Mouse (Mus musculus): ENCODE results near the gene Ncapd3.
A peak's percentile ranks its signal among the peaks of the same experiment; 100 is the strongest.

The Ncapd3 gene

GRCm38 (mm10) chr9:27029828-27030762 lies at the start of gene Ncapd3, which contains the start of gene Vps26b:
Ncapd3 (plus strand) TSS chr9:27030175.
Vps26b (minus strand) TSS chr9:27030065.
- DNase-seq (ENCODE audit: low spot score in 2 of 2) = peak; percentile 94 to 95

- no peak for DNase-seq (ENCODE audit: low spot score in 2 of 2)
Observed at GRCm38 (mm10) chr9:26985090-26985613, 44.8 kb upstream of the Ncapd3 start.

- DNase-seq (ENCODE audit: low spot score in 2 of 2) = no peak
Observed at GRCm38 (mm10) chr9:26985668-26986277, 44.2 kb upstream of the Ncapd3 start.

- no peak for DNase-seq (ENCODE audit: low spot score in 2 of 2)
Observed at GRCm38 (mm10) chr9:26990181-26990580, 39.8 kb upstream of the Ncapd3 start.

GRCm38 (mm10) chr9:26993118-26993517 lies 36.9 kb upstream of the Ncapd3 start:
- DNase-seq (ENCODE audit: low spot score in 2 of 2) = no peak

GRCm38 (mm10) chr9:26993900-26994299 lies 36.1 kb upstream of the Ncapd3 start:
- DNase-seq (ENCODE audit: low spot score in 2 of 2) = no peak

- no peak for DNase-seq (ENCODE audit: low spot score in 2 of 2)
Observed at GRCm38 (mm10) chr9:26997062-26997461, 32.9 kb upstream of the Ncapd3 start.

GRCm38 (mm10) chr9:26997501-26997900 lies 32.5 kb upstream of the Ncapd3 start:
- no peak for DNase-seq (ENCODE audit: low spot score in 2 of 2)

GRCm38 (mm10) chr9:26998669-26999460 lies 31.1 kb upstream of the Ncapd3 start:
- no peak for DNase-seq (ENCODE audit: low spot score in 2 of 2)

GRCm38 (mm10) chr9:26999461-27000395 lies 30.2 kb upstream of the Ncapd3 start, which contains the start of the genes Acad8 and Thyn1:
Acad8 (minus strand) TSS chr9:26999566.
Thyn1 (plus strand) TSS chr9:26999710.
- peak; percentile 87 to 90 for DNase-seq (ENCODE audit: low spot score in 2 of 2)

GRCm38 (mm10) chr9:27005231-27005630 lies 24.7 kb upstream of the Ncapd3 start:
- no peak for DNase-seq (ENCODE audit: low spot score in 2 of 2)

GRCm38 (mm10) chr9:27005933-27006332 lies 24.0 kb upstream of the Ncapd3 start:
- no peak for DNase-seq (ENCODE audit: low spot score in 2 of 2)

- no peak for DNase-seq (ENCODE audit: low spot score in 2 of 2)
Observed at GRCm38 (mm10) chr9:27006866-27007265, 23.1 kb upstream of the Ncapd3 start.

GRCm38 (mm10) chr9:27009231-27009630 lies 20.7 kb upstream of the Ncapd3 start:
- no peak for DNase-seq (ENCODE audit: low spot score in 2 of 2)

GRCm38 (mm10) chr9:27011572-27011971 lies 18.4 kb upstream of the Ncapd3 start:
- DNase-seq (ENCODE audit: low spot score in 2 of 2) = no peak

GRCm38 (mm10) chr9:27018961-27019360 lies 11.0 kb upstream of the Ncapd3 start:
- no peak for DNase-seq (ENCODE audit: low spot score in 2 of 2)

- peak in 1 of 2 experiments; percentile 7 for DNase-seq (ENCODE audit: low spot score in 2 of 2)
Observed at GRCm38 (mm10) chr9:27023681-27024080, 6.3 kb upstream of the Ncapd3 start.

GRCm38 (mm10) chr9:27026708-27027107 lies 3.3 kb upstream of the Ncapd3 start:
- no peak for DNase-seq (ENCODE audit: low spot score in 2 of 2)

- DNase-seq (ENCODE audit: low spot score in 2 of 2) = peak; percentile 58 to 59
Observed at GRCm38 (mm10) chr9:27029022-27029827, 750 bp upstream of the Ncapd3 start.

GRCm38 (mm10) chr9:27030763-27031100 lies 757 bp downstream of the Ncapd3 start:
- DNase-seq (ENCODE audit: low spot score in 2 of 2) = no peak

Data from thymus, postnatal 10 days (tissue).